Mouse (Mus musculus) adrenal gland, adult 18-20 months (tissue): ENCODE data around the gene Maats1. TPM values are rescaled to one million over a fixed set of nuclear protein-coding genes. Genes with fewer than 3 reads are reported as not detected.

Source experiments
- DNase-seq, 2 experiments: peaks; one replicate each; pipeline ENCODE4 v3.0.0; 2021 to 2022; ENCODE audit warnings: low spot score in 2 of 2
- total RNA-seq, 2 experiments: library from RNA; stranded (reverse); gene quantifications; 1 replicate in 1 of 2; 2 replicates in 1 of 2; pipeline ENCODE4 v1.2.3; 2021

The Maats1 gene
- total RNA-seq, 2 experiments from 2014 or later, result 0.22 to 0.30 TPM

DNA sequence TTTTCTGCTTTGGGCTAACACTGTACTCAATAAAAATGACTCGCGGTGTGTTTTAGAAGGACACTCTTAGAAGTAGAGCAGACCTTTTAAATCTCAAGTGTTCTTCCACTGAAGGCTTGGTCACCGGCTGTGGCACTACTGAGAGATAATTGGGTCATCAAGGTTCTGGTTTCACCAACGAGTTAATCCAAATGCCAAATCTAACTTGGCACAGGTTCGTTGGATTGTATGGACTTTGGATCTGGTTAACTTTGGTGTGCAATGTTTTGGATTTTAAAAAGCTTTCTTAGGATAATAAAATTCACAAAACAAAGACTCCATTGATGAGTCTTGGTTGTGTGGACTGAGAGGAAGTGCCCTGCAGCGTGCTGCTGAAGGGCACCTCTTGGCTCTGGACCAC, 43.5 kb downstream of the Maats1 start:
- no peak for DNase-seq

GRCm38 (mm10) chr16:38295349-38295930, 46.5 kb downstream of the Maats1 start:
- DNase-seq, result no peak

DNA sequence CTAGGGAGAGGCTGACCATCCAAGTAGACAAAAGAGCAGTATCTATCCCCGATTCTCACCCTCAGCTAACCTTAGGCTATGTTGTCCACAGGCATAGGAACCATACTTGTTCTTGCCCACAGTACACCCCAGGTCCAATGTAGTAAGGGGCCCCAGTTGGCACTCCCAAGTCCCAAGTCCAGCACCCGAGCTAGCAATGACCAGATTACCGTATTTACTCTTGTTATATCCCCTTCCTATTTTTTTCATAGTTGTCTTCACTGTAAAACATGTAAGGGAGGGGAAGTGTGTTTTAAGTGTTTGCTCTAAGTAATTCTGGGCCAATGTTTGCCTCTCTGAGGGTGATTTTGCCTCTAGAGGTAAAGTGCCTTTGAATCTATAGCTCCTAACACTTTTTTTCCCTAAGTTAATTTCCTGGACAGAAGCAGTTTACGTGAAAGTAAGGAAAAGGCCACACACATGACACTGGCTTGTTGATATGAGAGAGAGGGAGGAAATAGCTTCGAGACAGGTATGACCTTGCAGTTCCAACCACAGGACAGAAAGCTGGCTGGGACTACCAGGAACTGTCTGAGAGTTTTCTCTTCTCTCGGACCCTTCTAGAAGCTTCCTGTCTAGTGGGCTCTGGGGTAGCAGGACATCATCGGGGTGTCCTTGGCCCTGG, 47.1 kb downstream of the Maats1 start, which contains the start of gene Nr1i2:
Nr1i2 (minus strand) TSS at position 140 of the 664 bp plus-strand sequence.
- no peak for DNase-seq

DNA sequence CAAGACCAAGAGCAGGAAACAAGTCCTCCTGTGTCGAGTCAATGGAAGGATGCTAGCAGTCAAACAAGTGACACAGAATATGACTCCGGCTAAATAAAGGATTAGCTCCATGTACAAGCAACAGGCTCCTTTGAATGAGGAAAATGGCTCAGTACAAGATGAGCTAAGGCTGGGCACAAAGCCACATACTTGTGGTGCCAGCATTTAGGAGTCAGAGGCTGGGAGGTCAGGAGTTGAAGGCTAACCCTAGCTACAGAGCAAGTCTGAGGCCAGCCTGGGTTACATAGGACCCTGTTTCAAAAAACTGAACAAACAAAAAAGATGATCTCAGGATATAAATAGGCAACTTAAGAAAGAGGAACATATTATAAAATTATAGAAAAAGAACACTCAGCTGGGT, 51.8 kb downstream of the Maats1 start:
- peak in 1 of 2 experiments; percentile 20 for DNase-seq

- DNase-seq, result no peak
Measured at GRCm38 (mm10) chr16:38288851-38289250, 53.1 kb downstream of the Maats1 start.

- no peak for DNase-seq
Measured at GRCm38 (mm10) chr16:38287762-38288161, 54.2 kb downstream of the Maats1 start.

DNA sequence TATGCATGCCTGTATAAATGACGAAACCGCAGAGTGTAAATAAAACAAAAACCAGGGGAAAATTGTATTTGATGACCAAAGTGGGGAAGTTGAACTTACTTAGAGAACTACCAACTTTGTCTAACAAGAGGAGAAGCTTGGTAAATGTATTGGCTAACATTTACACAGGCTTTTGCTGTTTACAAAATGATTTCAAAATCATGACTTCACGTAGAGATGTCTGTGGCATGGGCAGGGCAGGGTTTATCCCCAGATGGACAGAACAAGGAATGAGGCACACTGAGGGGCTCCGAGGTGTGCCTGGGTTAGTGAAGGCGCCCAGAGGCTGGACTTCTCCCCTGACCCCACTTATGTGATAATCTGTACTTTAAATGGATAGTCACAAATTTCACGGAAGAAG, 54.6 kb downstream of the Maats1 start:
- no peak for DNase-seq

- DNase-seq, result no peak
Measured at GRCm38 (mm10) chr16:38286541-38286940, 55.4 kb downstream of the Maats1 start.

DNA sequence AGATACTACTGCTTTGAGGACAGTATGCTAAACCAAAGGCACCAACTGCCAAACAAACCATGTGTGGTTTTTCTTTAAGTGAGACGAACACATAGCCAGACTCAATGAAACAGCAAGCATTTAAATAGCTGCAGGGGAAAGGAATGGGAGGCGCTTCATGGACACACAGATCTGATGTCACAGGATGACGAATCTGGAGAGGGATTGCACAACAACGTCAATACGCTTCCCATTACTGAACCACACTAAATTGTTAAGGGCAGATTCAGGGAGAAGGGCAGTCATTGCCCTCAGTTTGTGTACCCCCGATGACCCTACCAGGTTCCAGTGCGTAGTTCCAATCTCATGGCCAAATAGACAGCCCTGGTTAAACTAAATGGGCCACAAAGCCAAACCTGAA, 56.1 kb downstream of the Maats1 start:
- no peak for DNase-seq

- no peak for DNase-seq
Measured at GRCm38 (mm10) chr16:38283300-38283699, 58.6 kb downstream of the Maats1 start.

GRCm38 (mm10) chr16:38282559-38283160, 59.3 kb downstream of the Maats1 start:
- no peak for DNase-seq

- DNase-seq, result no peak
Measured at GRCm38 (mm10) chr16:38280951-38281350, 61.0 kb downstream of the Maats1 start.

- no peak for DNase-seq
Measured at GRCm38 (mm10) chr16:38279794-38280193, 62.1 kb downstream of the Maats1 start.

DNA sequence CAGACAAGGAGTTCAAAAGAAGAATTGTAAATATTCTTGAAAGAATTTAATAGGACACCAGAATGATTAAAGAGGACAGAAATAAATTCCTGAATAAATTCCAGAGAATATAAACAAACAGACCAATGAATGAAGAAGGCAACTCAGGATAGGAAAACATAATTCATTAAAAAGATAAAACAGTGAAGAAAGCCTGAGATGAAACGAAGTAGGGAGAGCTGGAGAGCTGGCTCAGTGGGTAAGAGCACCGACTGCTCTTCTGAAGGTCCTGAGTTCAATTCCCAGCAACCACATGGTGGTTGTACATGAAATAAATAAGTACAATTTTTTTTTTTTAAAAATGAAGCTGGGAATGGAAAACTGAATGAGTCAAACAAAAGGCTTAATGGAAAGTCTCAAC, 67.2 kb downstream of the Maats1 start:
- no peak for DNase-seq

DNA sequence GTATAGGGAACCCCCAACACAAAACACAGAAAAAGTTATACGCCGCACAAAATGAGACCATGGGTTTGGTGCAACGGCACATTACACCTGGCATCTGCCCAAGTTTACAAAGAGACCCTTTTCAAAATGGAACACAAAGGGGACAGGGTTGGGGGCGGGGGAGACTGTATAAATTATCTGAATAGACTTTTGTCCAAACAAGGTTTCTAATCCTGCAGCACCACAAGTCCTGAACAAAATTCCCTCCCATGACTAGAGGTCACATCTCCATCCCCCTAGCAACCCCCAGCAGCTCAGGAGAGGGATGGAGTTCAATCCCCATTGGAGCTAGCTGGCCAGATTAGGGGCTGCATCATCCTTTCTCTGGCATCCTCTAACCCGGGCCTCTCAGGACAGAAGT, 69.5 kb downstream of the Maats1 start:
- DNase-seq, result no peak

DNA sequence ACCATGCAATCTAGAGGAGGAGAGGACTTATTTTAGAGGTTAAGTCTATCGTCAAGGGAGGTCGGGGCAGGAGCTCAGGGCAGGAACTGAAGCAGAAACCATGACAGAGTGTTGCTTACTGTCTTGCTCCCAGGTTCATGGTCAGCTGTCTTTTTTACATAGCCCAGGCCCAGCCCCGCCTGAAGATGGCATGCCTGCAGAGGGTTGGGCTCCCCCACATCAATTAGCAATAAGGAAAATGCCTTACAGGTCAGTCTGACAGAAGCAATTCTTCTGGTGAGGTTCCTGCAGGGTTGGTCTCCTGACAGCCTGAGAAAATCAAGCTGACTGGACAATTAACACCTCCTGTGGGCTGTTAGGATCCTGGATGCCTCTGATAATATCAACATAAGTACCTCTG, 70.3 kb downstream of the Maats1 start:
- no peak for DNase-seq

GRCm38 (mm10) chr16:38255927-38256326, 86.0 kb downstream of the Maats1 start:
- DNase-seq, result no peak

GRCm38 (mm10) chr16:38255107-38255506, 86.8 kb downstream of the Maats1 start:
- DNase-seq, result no peak

GRCm38 (mm10) chr16:38254001-38254400, 87.9 kb downstream of the Maats1 start:
- DNase-seq, result no peak

- DNase-seq, result no peak
Measured at GRCm38 (mm10) chr16:38250467-38250866, 91.5 kb downstream of the Maats1 start.

GRCm38 (mm10) chr16:38248331-38248961, 93.5 kb downstream of the Maats1 start:
- no peak for DNase-seq
